8 mouse cellular contexts compared by ENCODE assay signal in the genomic region with DNA sequence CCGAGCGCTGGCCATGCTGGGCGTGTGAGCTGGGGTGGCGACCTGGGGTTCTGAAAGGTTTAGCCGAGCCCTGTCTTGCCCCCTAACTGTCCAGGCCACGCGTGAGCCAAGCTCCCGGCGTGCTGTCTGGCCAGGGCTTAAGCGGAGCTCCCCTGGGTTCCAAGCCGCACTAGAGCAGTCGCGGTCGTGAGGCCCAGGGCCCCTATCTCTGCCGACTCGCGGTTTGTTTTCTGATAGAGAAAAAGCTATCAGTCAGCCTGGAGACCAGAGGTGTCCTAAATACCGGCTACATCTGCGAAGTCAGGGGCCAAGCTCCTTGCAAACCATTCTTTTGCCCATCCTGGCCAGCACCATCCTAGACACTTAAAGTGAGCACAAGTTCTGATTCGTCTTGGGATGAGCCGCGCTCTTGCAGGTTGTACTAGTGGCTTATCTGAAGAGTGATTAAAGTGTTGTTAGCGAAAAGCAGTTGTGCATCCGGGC. TPM values are rescaled to one million over a fixed set of nuclear protein-coding genes. Genes with fewer than 3 reads are reported as not detected.
DNase-seq lines count a peak whose midpoint lies in the region; ATAC-seq and TF ChIP-seq lines count a peak whose summit lies in the region.

No protein-coding gene starts in this region.

- H3K27ac ChIP-seq in ES-E14 (ENCODE audit: insufficient read depth, low read depth, low read length, poor library complexity, severe bottlenecking) = no peak overlapping the region
- H3K27ac ChIP-seq in liver, embryonic 16.5 days (ENCODE audit: low read length) = peak overlapping the region; percentile 69

- H3K27me3 ChIP-seq in liver, embryonic 16.5 days (ENCODE audit: control insufficient read depth, insufficient read depth, low read depth, low read length) = peaks cover 82% of the 10 kb centered on the region

- peaks cover 0 to 2% of the 10 kb centered on the region in 2 experiments; a peak in 1 of 4 replicates for H3K4me1 ChIP-seq in ES-E14 (ENCODE audit: control insufficient read depth in 2 of 2, insufficient read depth in 2 of 2, low read length in 2 of 2, poor library complexity in 1 of 2)
- no peaks in the 10 kb centered on the region; the same call in 1 of the 2 replicates for H3K4me1 ChIP-seq in liver, embryonic 16.5 days (ENCODE audit: control insufficient read depth, low read depth, low read length)

- H3K36me3 ChIP-seq in ES-E14 (ENCODE audit: control insufficient read depth, insufficient read depth, low read length, poor library complexity, severe bottlenecking) = no peaks in the 10 kb centered on the region
- H3K36me3 ChIP-seq in liver, embryonic 16.5 days (ENCODE audit: control insufficient read depth, insufficient read depth) = no peaks in the 10 kb centered on the region

- intact Hi-C loops in heart, postnatal 10 days (cut with DNase I) = loop anchor here (5.0 kb wide), 1 partner anchor 624 kb away; no protein-coding TSS in a partner anchor

- peak overlapping the region; percentile 53 for H3K4me2 ChIP-seq in liver, embryonic 16.5 days (ENCODE audit: low read depth, low read length)

- no peak for ATAC-seq in cerebellum, adult (ENCODE audit: insufficient number of reproducible peaks, low FRiP score, low TSS enrichment)
- ATAC-seq in liver, embryonic 16.5 days (ENCODE audit: low read depth) = no peak

- WGBS in liver, embryonic 16.5 days (ENCODE audit: insufficient replicate concordance) = under 1% methylated on average over 24 of the region's 24 CpGs

- in situ Hi-C loops in ES-E14 (cut with MboI; ENCODE audit: low sequenced_read_pairs in 2 of 2, unreplicated experiment in 2 of 2) = loop anchor here (10.0 to 25.0 kb wide), 2 partner anchors 436 to 448 kb away; a partner anchor contains a TSS

- peak; percentile 21 to 35 for DNase-seq in cerebellum, adult 18-20 months
- DNase-seq in ES-E14 (ENCODE audit: low read depth, low spot score) = peak; percentile 28
- DNase-seq in heart, postnatal 10 days = peak; percentile 36 to 37
- DNase-seq in layer of hippocampus, postnatal 25 days (ENCODE audit: extremely low spot score in 1 of 2, low spot score in 1 of 2) = no peak
- no peak for DNase-seq in layer of hippocampus, adult 8-10 months (ENCODE audit: low spot score in 2 of 2)
- no peak for DNase-seq in thymus, postnatal 14 days

- H3K4me3 ChIP-seq in ES-E14 (ENCODE audit: insufficient read depth in 1 of 2, low read depth in 1 of 2, low read length in 2 of 2, poor library complexity in 1 of 2, severe bottlenecking in 1 of 2) = no peak overlapping the region
- H3K4me3 ChIP-seq in liver, embryonic 16.5 days (ENCODE audit: low read depth, low read length) = peak overlapping the region; percentile 43

- no peak overlapping the region for H3K9ac ChIP-seq in ES-E14 (ENCODE audit: insufficient read depth, low read depth, low read length, poor library complexity, severe bottlenecking)
- H3K9ac ChIP-seq in liver, embryonic 16.5 days (ENCODE audit: low read depth, low read length) = peak overlapping the region; percentile 58; the same call in 1 of the 2 replicates

- no peaks in the 10 kb centered on the region for H3K9me3 ChIP-seq in ES-E14 (ENCODE audit: control insufficient read depth, insufficient read depth, low read depth, low read length)
- H3K9me3 ChIP-seq in liver, embryonic 16.5 days (replicated peaks; ENCODE audit: control insufficient read depth, low read length) = no peaks in the 10 kb centered on the region

TF ChIP-seq in ES-E14, 5 proteins besides CTCF, POLR2A, EP300 and RAD21:
- TF ChIP-seq MAFK (IDR thresholded peaks at IDR 0.05; ENCODE audit: insufficient read depth, low read depth, low read length) (no peak), CHD2 (IDR thresholded peaks at IDR 0.05; ENCODE audit: low read depth, low read length) (no peak), HCFC1 (IDR thresholded peaks at IDR 0.05; ENCODE audit: borderline replicate concordance, insufficient read depth, low read length) (no peak), ZNF384 (IDR thresholded peaks at IDR 0.05; ENCODE audit: low read depth, low read length) (no peak), ZC3H11A (IDR thresholded peaks at IDR 0.05; ENCODE audit: borderline replicate concordance, low read depth, low read length) (no peak)

RNA-seq across cellular contexts. Expression of a gene that starts 2.5 kb away (rescaled TPM):
- 0.11 and 0.18 TPM in 2 replicates for total RNA-seq in ES-E14 (2012; rRNA removed)
- 10 to 100 TPM; 34.3 to 68.1 TPM for total RNA-seq in heart, postnatal 10 days (2021)
- 6.8 and 7.6 TPM in 2 replicates for polyA plus RNA-seq in liver, embryonic 16.5 days (2015; fragmentation: Nextera tagmentation; extraction: Ambion mirVana)
- total RNA-seq in layer of hippocampus, postnatal 25 days (2021) = 100 to 1,000 TPM in 1 of 2 experiments, 10 to 100 TPM in 1; 93.4 to 124 TPM
- 10 to 100 TPM; 62.2 to 75.9 (median 71.3) TPM for total RNA-seq in layer of hippocampus, adult 8-10 months (2022)

Comparison
In these comparisons a context has a peak if more than half of its experiments do, and no peak if none do; other contexts are left out.
1. DNase-seq: peak in cerebellum, adult 18-20 months (2 of 2), ES-E14 (single experiment) and heart, postnatal 10 days (2 of 2); none in layer of hippocampus, postnatal 25 days (0 of 2), layer of hippocampus, adult 8-10 months (0 of 2) and thymus, postnatal 14 days (single experiment).
2. RNA of a gene that starts 2.5 kb away (total RNA-seq): 93.4 to 124 TPM in layer of hippocampus, postnatal 25 days, 62.2 to 75.9 TPM in layer of hippocampus, adult 8-10 months and 34.3 to 68.1 TPM in heart, postnatal 10 days; 0.11 to 0.18 TPM in ES-E14; every median in the first group is over 10 times any median in the second.